Mouse (Mus musculus) CH12.LX (cell line): Measurements from ENCODE around the gene Fgfr2.

Experiments
- CTCF ChIP-seq, 2 experiments: IDR thresholded peaks in 1 of 2; conservative IDR thresholded peaks in 1 of 2; 2 replicates each; pipeline ENCODE4 v1.5.1; 2011 to 2012; ENCODE audit warnings: low read depth in 2 of 2, low read length in 2 of 2, improper control_type of control experiment in 1 of 2, inconsistent platforms in 1 of 2, mild to moderate bottlenecking in 1 of 2, moderate library complexity in 1 of 2
- HCFC1 ChIP-seq: IDR thresholded peaks from 2 replicates; pipeline ENCODE4 v1.6.1; 2012; ENCODE audit warnings: low read depth, mild to moderate bottlenecking, inconsistent platforms, low read length, improper control_type of control experiment
- MEF2A ChIP-seq: IDR thresholded peaks from 2 replicates; pipeline ENCODE4 v1.6.1; 2014; ENCODE audit warnings: low read depth, mild to moderate bottlenecking, inconsistent platforms, low read length, improper control_type of control experiment, borderline replicate concordance
- RCOR1 ChIP-seq: conservative IDR thresholded peaks from 2 replicates; pipeline ENCODE4 v1.6.1; 2012; ENCODE audit warnings: low read depth, mild to moderate bottlenecking, inconsistent platforms, low read length, improper control_type of control experiment
- SMC3 ChIP-seq: IDR thresholded peaks from 2 replicates; pipeline ENCODE4 v1.6.1; 2011; ENCODE audit warnings: low read depth, low read length, improper control_type of control experiment

- no peak for TF ChIP-seq RCOR1
- no peak for TF ChIP-seq MEF2A
- TF ChIP-seq CTCF (conservative IDR thresholded peaks at IDR 0.05 in 1 of 2, IDR thresholded peaks at IDR 0.05 in 1 of 2; ENCODE audit: low read depth in 2 of 2, low read length in 2 of 2) = no peak
- TF ChIP-seq SMC3 = no peak
- TF ChIP-seq HCFC1 = no peak
Observed at GRCm38 (mm10) chr7:133056924-133057323, 66.2 kb downstream of the Fgfr2 start.
